In the genomic region with DNA sequence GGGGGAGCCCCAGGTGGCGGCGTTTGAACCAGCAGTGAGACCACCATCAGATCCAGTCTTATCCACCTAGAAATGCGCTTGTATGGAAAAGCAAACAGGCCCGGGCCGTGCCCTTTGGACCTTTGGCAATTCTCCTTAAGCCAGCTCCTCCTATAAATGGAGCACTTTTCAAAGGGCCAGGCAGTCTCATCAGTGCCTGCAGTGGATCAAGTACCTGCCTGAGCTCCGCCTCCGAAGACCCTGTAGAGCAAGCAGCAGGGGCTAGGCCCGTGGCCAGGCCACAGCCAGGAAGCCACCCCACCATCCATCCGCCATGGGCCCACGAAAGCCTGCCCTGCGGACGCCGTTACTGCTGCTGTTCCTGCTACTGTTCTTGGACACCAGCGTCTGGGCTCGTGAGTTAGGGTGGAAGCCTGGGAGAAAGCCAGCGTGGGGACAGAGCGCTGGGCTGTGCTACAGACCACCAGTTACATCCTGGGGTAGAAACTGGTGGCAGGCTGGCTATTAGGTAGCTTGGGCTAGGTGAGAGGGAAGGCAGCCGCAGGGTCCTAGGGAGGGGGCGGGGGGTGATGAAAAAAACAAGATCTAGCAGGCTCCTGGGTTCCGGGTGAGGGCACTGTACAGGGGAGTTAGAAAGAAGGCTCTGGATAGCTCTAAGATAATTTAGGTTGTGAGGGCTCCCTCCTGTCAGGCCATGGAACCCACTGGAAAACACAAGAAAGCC, we compare ENCODE assay signal across 8 mouse cellular contexts. TPM values are rescaled to one million over a fixed set of nuclear protein-coding genes. Genes with fewer than 3 reads are reported as not detected.
DNase-seq lines count a peak whose midpoint lies in the region; ATAC-seq lines count a peak whose summit lies in the region.

A gene (plus strand): TSS at position 183 of the 724 bp plus-strand sequence.

- no peak within 1 kb of the TSS for H3K9ac ChIP-seq in kidney, embryonic 15.5 days
- H3K9ac ChIP-seq in hindbrain, embryonic 11.5 days (ENCODE audit: low read depth, low read length), result no peak within 1 kb of the TSS
- peak within 1 kb of the TSS; percentile 4 for H3K9ac ChIP-seq in liver, embryonic 11.5 days (ENCODE audit: low read depth, low read length)
- no peak within 1 kb of the TSS for H3K9ac ChIP-seq in stomach, embryonic 15.5 days

- H3K4me2 ChIP-seq in kidney, embryonic 15.5 days, result no peak within 1 kb of the TSS
- H3K4me2 ChIP-seq in hindbrain, embryonic 11.5 days (replicated peaks; ENCODE audit: low read depth, low read length), result no peak within 1 kb of the TSS
- peak within 1 kb of the TSS; percentile 19 for H3K4me2 ChIP-seq in liver, embryonic 11.5 days
- 0 out of 2 replicates have a peak within 1 kb of the TSS, but pooled peaks have one; percentile 0 for H3K4me2 ChIP-seq in stomach, embryonic 15.5 days

- no peak for ATAC-seq in kidney, embryonic 15.5 days (replicated peaks; ENCODE audit: low FRiP score)
- peak; percentile 18; the same call in 1 of the 2 replicates for ATAC-seq in hindbrain, embryonic 11.5 days (ENCODE audit: low FRiP score)
- ATAC-seq in liver, embryonic 11.5 days (replicated peaks; ENCODE audit: low FRiP score), result peak; percentile 57
- peak; percentile 41; the same call in 1 of the 2 replicates for ATAC-seq in stomach, embryonic 15.5 days (ENCODE audit: insufficient read depth, low FRiP score, low read depth)

- 84% methylated on average over 20 of the region's 20 CpGs for WGBS in kidney, embryonic 15.5 days
- 84% methylated on average over 20 of the region's 20 CpGs for WGBS in hindbrain, embryonic 11.5 days
- 75% methylated on average over 20 of the region's 20 CpGs for WGBS in liver, embryonic 11.5 days
- WGBS in stomach, embryonic 15.5 days, result 78% methylated on average over 20 of the region's 20 CpGs

- H3K9me3 ChIP-seq in kidney, embryonic 15.5 days (replicated peaks), result no peaks in the 10 kb centered on the region
- H3K9me3 ChIP-seq in hindbrain, embryonic 11.5 days (ENCODE audit: control insufficient read depth, low read length), result no peaks in the 10 kb centered on the region
- H3K9me3 ChIP-seq in liver, embryonic 11.5 days (ENCODE audit: control insufficient read depth, low read length), result no peaks in the 10 kb centered on the region
- no peaks in the 10 kb centered on the region for H3K9me3 ChIP-seq in stomach, embryonic 15.5 days

- H3K4me3 ChIP-seq in kidney, embryonic 15.5 days (replicated peaks), result no peak within 1 kb of the TSS
- no peak within 1 kb of the TSS for H3K4me3 ChIP-seq in hindbrain, embryonic 11.5 days (ENCODE audit: low read depth, low read length)
- peak within 1 kb of the TSS; percentile 40 for H3K4me3 ChIP-seq in liver, embryonic 11.5 days (ENCODE audit: low read depth, low read length)
- 0 out of 2 replicates have a peak within 1 kb of the TSS, but pooled peaks have one; percentile 3 for H3K4me3 ChIP-seq in stomach, embryonic 15.5 days (replicated peaks)

- no peaks in the 10 kb centered on the region for H3K27me3 ChIP-seq in kidney, embryonic 15.5 days
- no peaks in the 10 kb centered on the region for H3K27me3 ChIP-seq in hindbrain, embryonic 11.5 days (ENCODE audit: control insufficient read depth, insufficient read depth, low read length)
- H3K27me3 ChIP-seq in liver, embryonic 11.5 days (replicated peaks; ENCODE audit: control insufficient read depth, insufficient read depth, low read length), result no peaks in the 10 kb centered on the region
- H3K27me3 ChIP-seq in stomach, embryonic 15.5 days (replicated peaks), result no peaks in the 10 kb centered on the region

- DNase-seq in kidney, adult 11 months, result peak; percentile 67
- DNase-seq in hindbrain, embryonic 11.5 days (ENCODE audit: low spot score), result no peak
- DNase-seq in liver, embryonic 11.5 days (ENCODE audit: low spot score), result no peak
- DNase-seq in retina, embryonic 14.5 days (ENCODE audit: low spot score), result no peak
- no peak for DNase-seq in thymus, postnatal 25 days
- DNase-seq in thymus, postnatal 10 days (ENCODE audit: low spot score in 2 of 2), result no peak

- H3K27ac ChIP-seq in kidney, embryonic 15.5 days, result no peak within 1 kb of the TSS
- H3K27ac ChIP-seq in hindbrain, embryonic 11.5 days (ENCODE audit: low read depth, low read length), result no peak within 1 kb of the TSS
- H3K27ac ChIP-seq in liver, embryonic 11.5 days (ENCODE audit: low read depth, low read length), result peak within 1 kb of the TSS; percentile 72
- H3K27ac ChIP-seq in stomach, embryonic 15.5 days, result no peak within 1 kb of the TSS

- H3K36me3 ChIP-seq in kidney, embryonic 15.5 days, result no peaks in the 10 kb centered on the region
- H3K36me3 ChIP-seq in hindbrain, embryonic 11.5 days (ENCODE audit: control insufficient read depth, insufficient read depth, low read length), result no peaks in the 10 kb centered on the region
- no peaks in the 10 kb centered on the region for H3K36me3 ChIP-seq in liver, embryonic 11.5 days (ENCODE audit: control insufficient read depth, insufficient read depth, low read length)
- no peaks in the 10 kb centered on the region for H3K36me3 ChIP-seq in stomach, embryonic 15.5 days

- H3K4me1 ChIP-seq in kidney, embryonic 15.5 days, result 0 out of 2 replicates have a peak, but pooled peaks cover 3% of the 10 kb centered on the region
- no peaks in the 10 kb centered on the region for H3K4me1 ChIP-seq in hindbrain, embryonic 11.5 days (replicated peaks; ENCODE audit: control insufficient read depth, insufficient read depth, low read length)
- H3K4me1 ChIP-seq in liver, embryonic 11.5 days (replicated peaks; ENCODE audit: control insufficient read depth, insufficient read depth, low read length), result no peaks in the 10 kb centered on the region
- no peaks in the 10 kb centered on the region for H3K4me1 ChIP-seq in stomach, embryonic 15.5 days

RNA-seq across cellular contexts. Expression of the gene that starts here (rescaled TPM):
- 0.67 and 1.8 TPM in 2 replicates for polyA plus RNA-seq in kidney, embryonic 15.5 days (2015; fragmentation: Nextera tagmentation; extraction: Ambion mirVana)
- polyA plus RNA-seq in hindbrain, embryonic 11.5 days (2014; fragmentation: Nextera tagmentation; extraction: Ambion mirVana), result 0.12 and 0.28 TPM in 2 replicates
- 77.7 and 98.5 TPM in 2 replicates for polyA plus RNA-seq in liver, embryonic 11.5 days (2014; fragmentation: Nextera tagmentation; extraction: Ambion mirVana)
- polyA plus RNA-seq in stomach, embryonic 15.5 days (2015; fragmentation: Nextera tagmentation; extraction: Ambion mirVana), result 11.0 and 18.2 TPM in 2 replicates

Comparison
In these comparisons a context has a peak if more than half of its experiments do, and no peak if none do; other contexts are left out.
1. Peak in ATAC-seq in hindbrain, embryonic 11.5 days; RNA of the gene not detected or under 1 TPM.
2. H3K4me2 ChIP-seq: peak in liver, embryonic 11.5 days (single experiment) and stomach, embryonic 15.5 days (single experiment); none in kidney, embryonic 15.5 days (single experiment) and hindbrain, embryonic 11.5 days (single experiment).
3. H3K4me3 ChIP-seq: peak in liver, embryonic 11.5 days (single experiment) and stomach, embryonic 15.5 days (single experiment); none in kidney, embryonic 15.5 days (single experiment) and hindbrain, embryonic 11.5 days (single experiment).